ENCODE assay signal across 26 mouse cellular contexts in genomic region chr1:177131458-177131857, GRCm38 (mm10).
DNase-seq lines count a peak whose midpoint lies in the region; ATAC-seq and TF ChIP-seq lines count a peak whose summit lies in the region.
"Had no signal": no experiment of that assay in that cellular context is flagged by ENCODE, and none has a peak within 500 bp of the region (broad histone marks: within the 10 kb centered on the region; RNA-seq: fewer than 3 reads in every experiment).

No protein-coding gene starts in this region.

- no peak for TF ChIP-seq EP300 in MEL (IDR thresholded peaks at IDR 0.05; ENCODE audit: low read depth in 1 of 2, low read length in 2 of 2)

- no peaks in the 10 kb centered on the region for H3K79me2 ChIP-seq in MEL (ENCODE audit: control insufficient read depth, insufficient read depth, low read length, poor library complexity)

- no peak for TF ChIP-seq POLR2A in MEL (IDR thresholded peaks at IDR 0.05; ENCODE audit: control insufficient read depth in 1 of 2, insufficient read depth in 1 of 2, low read depth in 1 of 2, low read length in 2 of 2, poor library complexity in 1 of 2)

- H3K9ac ChIP-seq in forebrain, embryonic 15.5 days (replicated peaks), result no peak overlapping the region
- H3K9ac ChIP-seq in forebrain, embryonic 14.5 days (ENCODE audit: low read length), result no peak overlapping the region
- H3K9ac ChIP-seq in MEL (ENCODE audit: control insufficient read depth, low read depth, low read length, poor library complexity, severe bottlenecking), result no peak overlapping the region
- H3K9ac ChIP-seq: embryonic facial prominence, embryonic 13.5 days; embryonic facial prominence, embryonic 15.5 days; forebrain, embryonic 12.5 days had no signal

- no peak for DNase-seq in forebrain, embryonic 14.5 days (ENCODE audit: low spot score)
- peak; percentile 26 for DNase-seq in MEL (ENCODE audit: low read depth, low spot score)
- no peak for DNase-seq in cerebellum, postnatal 36 days
- DNase-seq in urinary bladder, adult 18-20 months (ENCODE audit: low spot score in 2 of 2), result no peak
- DNase-seq: adrenal gland, adult 2 months; adrenal gland, postnatal 10 days; adrenal gland, postnatal 25 days; B cell, adult 2 months; cerebellum, adult 11 months; cerebellum, adult 18-20 months; cerebellum, adult 8-10 months; cerebellum, adult 9-11 months; cerebellum, postnatal 14 days; embryo, embryonic 11 days had no signal

- ATAC-seq in forebrain, embryonic 15.5 days (replicated peaks), result no peak
- no peak for ATAC-seq in forebrain, embryonic 14.5 days
- ATAC-seq in granulocyte monocyte progenitor cell, adult 5-6 weeks (replicated peaks; ENCODE audit: poor library complexity, severe bottlenecking), result peak; percentile 58
- ATAC-seq in megakaryocyte progenitor cell, adult 5-6 weeks (replicated peaks; ENCODE audit: poor library complexity), result peak; percentile 54; the same call in 1 of the 2 replicates
- ATAC-seq: CD4-positive, CD25-positive, alpha-beta regulatory T cell, adult 4 months; forebrain, embryonic 16.5 days had no signal

- no peak overlapping the region for H3K4me3 ChIP-seq in forebrain, embryonic 15.5 days
- no peak overlapping the region for H3K4me3 ChIP-seq in forebrain, embryonic 14.5 days (ENCODE audit: low read depth, low read length)
- H3K4me3 ChIP-seq in MEL (ENCODE audit: control insufficient read depth in 1 of 2, insufficient read depth in 1 of 2, low read depth in 2 of 2, low read length in 2 of 2), result no peak overlapping the region
- H3K4me3 ChIP-seq: embryonic facial prominence, embryonic 13.5 days; embryonic facial prominence, embryonic 15.5 days; erythroblast, embryonic 14.5 days; forebrain, embryonic 10.5 days; forebrain, embryonic 12.5 days had no signal

- no peaks in the 10 kb centered on the region for H3K27me3 ChIP-seq in forebrain, embryonic 15.5 days
- no peaks in the 10 kb centered on the region for H3K27me3 ChIP-seq in forebrain, embryonic 14.5 days (replicated peaks; ENCODE audit: control insufficient read depth, insufficient read depth, low read length)
- no peaks in the 10 kb centered on the region for H3K27me3 ChIP-seq in MEL (ENCODE audit: control insufficient read depth in 1 of 2, insufficient read depth in 2 of 2, low read length in 2 of 2)
- H3K27me3 ChIP-seq: CH12.LX; embryonic facial prominence, embryonic 13.5 days; embryonic facial prominence, embryonic 15.5 days; forebrain, embryonic 12.5 days had no signal

- WGBS in forebrain, embryonic 15.5 days, result 76% methylated on average over 2 of the region's 2 CpGs
- WGBS in forebrain, embryonic 14.5 days, result 73% methylated on average over 2 of the region's 2 CpGs

- H3K9me3 ChIP-seq in forebrain, embryonic 15.5 days, result no peaks in the 10 kb centered on the region
- H3K9me3 ChIP-seq in forebrain, embryonic 14.5 days (replicated peaks; ENCODE audit: control insufficient read depth, low read length), result no peaks in the 10 kb centered on the region
- H3K9me3 ChIP-seq in MEL (replicated peaks; ENCODE audit: insufficient read depth, low read length), result no peaks in the 10 kb centered on the region
- H3K9me3 ChIP-seq: embryonic facial prominence, embryonic 13.5 days; embryonic facial prominence, embryonic 15.5 days; forebrain, embryonic 10.5 days; forebrain, embryonic 12.5 days; G1E had no signal

- H3K27ac ChIP-seq in forebrain, embryonic 15.5 days (replicated peaks), result 0 out of 2 replicates have a peak overlapping the region, but pooled peaks have one; percentile 3
- no peak overlapping the region for H3K27ac ChIP-seq in forebrain, embryonic 14.5 days (ENCODE audit: low read depth, low read length)
- H3K27ac ChIP-seq in MEL (ENCODE audit: control insufficient read depth, low read depth, low read length), result no peak overlapping the region
- H3K27ac ChIP-seq: embryonic facial prominence, embryonic 13.5 days; embryonic facial prominence, embryonic 15.5 days; forebrain, embryonic 10.5 days; forebrain, embryonic 12.5 days had no signal

- TF ChIP-seq RAD21 in MEL (IDR thresholded peaks at IDR 0.05; ENCODE audit: low read depth, low read length), result no peak

- H3K4me1 ChIP-seq in forebrain, embryonic 15.5 days, result 0 out of 2 replicates have a peak, but pooled peaks cover 2% of the 10 kb centered on the region
- no peaks in the 10 kb centered on the region for H3K4me1 ChIP-seq in forebrain, embryonic 14.5 days (ENCODE audit: control insufficient read depth, insufficient read depth, low read length)
- no peaks in the 10 kb centered on the region; a peak in 1 of 4 replicates for H3K4me1 ChIP-seq in MEL (ENCODE audit: control insufficient read depth in 1 of 2, insufficient read depth in 2 of 2, low read length in 2 of 2)
- H3K4me1 ChIP-seq: embryonic facial prominence, embryonic 15.5 days; forebrain, embryonic 10.5 days; forebrain, embryonic 12.5 days had no signal

- H3K36me3 ChIP-seq in forebrain, embryonic 15.5 days, result no peaks in the 10 kb centered on the region; the same call in 1 of the 2 replicates
- no peaks in the 10 kb centered on the region for H3K36me3 ChIP-seq in forebrain, embryonic 14.5 days (ENCODE audit: control insufficient read depth, insufficient read depth, low read length)
- H3K36me3 ChIP-seq in MEL (ENCODE audit: control insufficient read depth in 1 of 2, insufficient read depth in 2 of 2, low read length in 2 of 2), result peaks cover 0 to 8% of the 10 kb centered on the region in 2 experiments; a peak in 2 of 4 replicates
- H3K36me3 ChIP-seq: embryonic facial prominence, embryonic 13.5 days; embryonic facial prominence, embryonic 15.5 days; G1E had no signal

- H3K4me2 ChIP-seq in forebrain, embryonic 15.5 days (replicated peaks), result no peak overlapping the region
- no peak overlapping the region for H3K4me2 ChIP-seq in forebrain, embryonic 14.5 days (ENCODE audit: low read length)
- H3K4me2 ChIP-seq: embryonic facial prominence, embryonic 13.5 days; embryonic facial prominence, embryonic 15.5 days; forebrain, embryonic 12.5 days had no signal

- no peak for TF ChIP-seq CTCF in MEL (IDR thresholded peaks at IDR 0.05 in 2 of 3, conservative IDR thresholded peaks at IDR 0.05 in 1 of 3; ENCODE audit: control insufficient read depth in 1 of 3, insufficient read depth in 1 of 3, low read depth in 2 of 3, low read length in 3 of 3, poor library complexity in 1 of 3, severe bottlenecking in 1 of 3)

TF ChIP-seq in MEL, 35 proteins besides CTCF, POLR2A, EP300 and RAD21:
- no peak for TF ChIP-seq SMC3 (IDR thresholded peaks at IDR 0.05; ENCODE audit: low read depth, low read length)
- no peak for TF ChIP-seq POLR2AphosphoS2 (IDR thresholded peaks at IDR 0.05; ENCODE audit: low read length)

Comparison
In these comparisons a context has a peak if more than half of its experiments do, and no peak if none do; other contexts are left out.
1. ATAC-seq: peak in granulocyte monocyte progenitor cell, adult 5-6 weeks (single experiment) and megakaryocyte progenitor cell, adult 5-6 weeks (single experiment); none in forebrain, embryonic 15.5 days (single experiment) and forebrain, embryonic 14.5 days (single experiment).